Mouse (Mus musculus): Measurements from ENCODE around the gene Hectd2.

Gene Hectd2

GRCm38 (mm10) chr19:36662734-36663133, 108.3 kb downstream of the Hectd2 start:
- DNase-seq = no peak

DNA sequence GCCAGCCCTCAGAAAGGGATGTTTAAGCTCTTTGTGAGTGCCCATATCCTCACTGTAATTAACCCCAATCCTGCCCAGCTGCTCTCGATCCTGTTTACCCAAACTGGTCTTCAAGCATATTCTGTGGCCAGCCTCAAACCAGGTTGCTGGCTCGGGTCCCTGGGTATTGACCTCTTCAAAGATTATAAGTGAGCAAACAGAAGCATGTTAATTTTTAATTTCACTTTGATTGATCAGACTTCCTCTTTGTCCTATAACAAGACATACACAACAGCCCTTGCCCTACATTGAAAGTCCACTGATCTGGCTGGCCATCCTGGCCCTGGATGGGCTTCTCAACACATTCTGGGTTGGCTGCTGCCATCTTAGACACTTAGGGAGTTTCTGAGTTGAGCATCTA, 109.5 kb downstream of the Hectd2 start:
- no peak for DNase-seq

DNA sequence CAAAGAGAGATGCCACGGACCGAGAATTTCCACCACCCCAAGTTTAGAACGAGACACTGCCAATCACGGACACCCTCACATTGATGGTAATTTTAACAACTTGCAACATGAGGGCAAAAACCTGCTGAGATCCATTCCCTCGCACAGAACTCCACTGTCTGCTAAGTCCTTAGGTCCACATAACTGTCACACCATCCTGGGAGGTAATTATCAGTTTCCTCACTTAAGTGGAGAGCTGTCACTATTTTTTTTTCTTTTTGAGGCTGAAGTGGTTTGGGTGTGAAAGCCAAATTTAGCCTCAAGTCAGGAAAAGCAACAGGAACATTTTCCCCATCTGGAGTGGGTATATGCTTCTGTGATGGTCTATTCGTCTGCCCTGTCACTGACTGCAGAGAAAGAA, 110.0 kb downstream of the Hectd2 start:
- no peak for DNase-seq

GRCm38 (mm10) chr19:36665206-36665605, 110.8 kb downstream of the Hectd2 start:
- no peak for DNase-seq

- DNase-seq = no peak
Measured at GRCm38 (mm10) chr19:36665641-36666040, 111.2 kb downstream of the Hectd2 start.

DNA sequence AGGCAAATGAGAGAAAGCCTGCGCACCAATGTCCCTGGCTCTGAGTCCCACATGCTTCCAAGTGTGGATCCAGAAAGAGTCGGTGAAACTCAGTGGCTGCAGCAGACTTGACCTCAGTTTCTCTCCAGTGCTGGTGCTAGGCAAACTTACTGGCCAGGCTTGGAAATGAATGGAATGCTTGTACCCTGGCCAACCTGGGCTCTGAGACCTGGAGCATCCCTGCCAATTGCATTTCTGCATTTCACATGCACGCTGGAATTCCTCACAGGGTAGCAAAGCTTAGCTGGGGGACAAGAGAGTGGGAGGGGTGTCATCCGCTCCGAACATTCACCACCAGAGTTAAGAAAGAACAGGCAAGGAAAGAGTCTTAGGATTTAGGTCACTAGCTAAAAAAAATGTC, 112.0 kb downstream of the Hectd2 start:
- DNase-seq = no peak

DNA sequence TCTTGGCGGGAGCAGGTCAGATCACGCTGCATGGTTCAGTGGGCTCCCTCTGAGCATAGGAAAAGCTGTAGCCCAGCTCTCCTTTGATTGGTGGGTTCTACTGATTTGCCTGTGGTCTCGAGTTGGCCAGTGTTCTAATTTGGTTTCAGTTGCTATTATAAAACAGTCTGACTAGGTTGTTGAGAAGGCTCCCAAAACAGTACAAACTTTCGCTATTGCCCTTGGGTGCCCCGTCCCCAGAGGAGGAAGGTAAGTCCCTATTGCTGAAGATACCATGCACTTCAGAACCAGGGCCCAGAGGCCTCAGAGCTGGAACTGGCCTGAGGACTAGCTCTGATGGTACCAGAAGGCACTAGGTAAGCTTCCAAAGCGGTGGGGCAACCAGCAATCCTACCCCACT, 112.9 kb downstream of the Hectd2 start:
- DNase-seq = no peak

- no peak for DNase-seq
Measured at GRCm38 (mm10) chr19:36668098-36668497, 113.7 kb downstream of the Hectd2 start.

DNA sequence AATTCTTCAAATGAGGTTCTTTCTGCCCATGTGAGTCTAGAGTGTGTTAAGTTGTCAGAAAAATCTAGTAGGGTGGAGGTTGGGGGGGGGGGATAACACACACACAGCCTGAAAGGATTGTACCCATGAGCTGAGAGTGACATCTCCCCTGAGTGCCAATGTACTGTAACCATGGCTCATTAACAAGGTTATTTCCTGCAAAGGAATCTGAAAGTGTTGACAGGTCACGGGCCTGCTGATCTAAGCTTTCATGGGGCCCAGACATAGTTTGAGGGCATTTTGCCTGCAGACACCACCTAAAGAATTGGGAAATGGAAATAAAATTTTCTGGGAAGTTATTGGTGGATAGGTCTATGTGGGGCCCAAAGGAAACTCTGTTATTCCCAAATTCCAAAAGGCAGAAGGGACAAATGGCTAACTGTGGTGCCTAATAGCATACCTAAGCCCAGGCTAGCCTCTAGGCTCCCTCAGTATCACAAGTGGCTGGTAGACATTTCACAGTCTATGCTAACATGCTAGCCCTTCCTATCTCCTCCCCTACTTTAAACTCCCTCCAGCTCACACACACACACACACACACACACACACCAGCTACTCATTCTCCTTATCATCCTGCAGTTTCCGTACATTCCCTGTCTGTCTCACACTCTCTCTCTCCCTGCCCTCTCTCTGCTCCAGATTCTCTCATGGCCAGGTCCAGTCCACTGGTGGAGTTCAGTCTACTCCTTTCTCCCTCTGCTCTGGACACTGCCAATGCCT, 114.6 kb downstream of the Hectd2 start:
- no peak for DNase-seq

DNA sequence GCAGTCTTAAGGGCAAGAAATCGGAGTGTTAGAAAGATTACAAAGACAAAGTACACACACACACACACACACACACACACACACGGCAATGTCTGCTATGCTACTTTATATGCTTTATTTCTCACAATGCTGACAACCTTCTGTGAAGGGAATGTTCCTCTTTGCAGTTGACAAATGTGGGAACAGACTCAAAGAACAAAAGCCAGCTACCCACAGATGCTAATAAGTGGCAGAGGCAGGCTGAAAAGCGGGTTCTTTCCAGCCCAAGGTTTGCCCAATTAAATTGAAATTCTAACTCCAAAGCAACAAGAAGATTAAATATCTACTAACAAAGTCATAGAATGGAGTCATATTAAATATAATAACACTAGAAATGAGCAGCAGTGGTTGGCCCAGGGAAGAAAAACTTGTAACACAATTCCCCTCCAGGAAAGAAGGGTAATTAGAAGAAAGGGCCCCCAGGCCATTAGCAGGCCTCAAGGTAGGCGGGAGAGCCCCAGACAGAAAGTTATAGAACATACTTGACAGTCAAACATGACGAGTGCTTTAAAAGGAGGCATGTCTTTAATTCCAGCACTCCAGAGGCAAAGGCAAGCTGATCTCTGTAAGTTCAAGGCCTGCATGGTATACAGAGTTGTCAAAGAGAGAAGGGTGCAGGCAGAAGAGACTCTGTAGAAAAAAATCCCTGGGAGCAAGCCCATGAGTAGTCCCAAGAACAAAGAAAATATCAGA, 115.4 kb downstream of the Hectd2 start:
- no peak for DNase-seq
